In genomic region chr5:98054834-98055233, GRCm38 (mm10) we compare ENCODE assay signal across 26 mouse cellular contexts. TPM values are rescaled to one million over a fixed set of nuclear protein-coding genes. Genes with fewer than 3 reads are reported as not detected.
DNase-seq lines count a peak whose midpoint lies in the region; ATAC-seq lines count a peak whose summit lies in the region.
"Had no signal": no experiment of that assay in that cellular context is flagged by ENCODE, and none has a peak within 500 bp of the region (broad histone marks: within the 10 kb centered on the region; RNA-seq: fewer than 3 reads in every experiment).

No protein-coding gene starts in this region.

- DNase-seq in lung, postnatal 36 days, result peak; percentile 6
- no peak for DNase-seq in lung, adult 18-20 months
- peak; percentile 37 for DNase-seq in splenic B cell, adult 2 months (ENCODE audit: low read depth, low spot score)
- no peak for DNase-seq in gastrocnemius, postnatal 14 days
- DNase-seq in embryo, embryonic 10 days (ENCODE audit: low spot score), result no peak
- DNase-seq: adrenal gland, postnatal 10 days; cerebellum, adult 11 months; cerebellum, adult 2 months; cerebellum, adult 9-11 months; cerebellum, postnatal 25 days; gastrocnemius, postnatal 36 days; heart, adult 18-20 months; heart, postnatal 10 days; heart, postnatal 36 days had no signal

- no peaks in the 10 kb centered on the region; the same call in 1 of the 2 replicates for H3K27me3 ChIP-seq in splenic B cell, adult 2 months (ENCODE audit: control insufficient read depth, insufficient read depth, low read length, poor library complexity, severe bottlenecking)
- no peaks in the 10 kb centered on the region for H3K27me3 ChIP-seq in forebrain, embryonic 16.5 days (replicated peaks; ENCODE audit: control insufficient read depth, insufficient read depth, low read length)
- H3K27me3 ChIP-seq: heart, embryonic 12.5 days; heart, embryonic 15.5 days had no signal

- no peak overlapping the region for H3K27ac ChIP-seq in forebrain, embryonic 16.5 days (ENCODE audit: low read length)
- H3K27ac ChIP-seq: heart, embryonic 15.5 days; hindbrain, embryonic 14.5 days; hindbrain, postnatal 0 days had no signal

- peak; percentile 97 for ATAC-seq in granulocyte monocyte progenitor cell, adult 5-6 weeks (replicated peaks; ENCODE audit: poor library complexity, severe bottlenecking)
- peak; percentile 98 for ATAC-seq in megakaryocyte progenitor cell, adult 5-6 weeks (replicated peaks; ENCODE audit: poor library complexity)
- ATAC-seq in forebrain, embryonic 16.5 days, result no peak
- ATAC-seq: CD4-positive, CD25-positive, alpha-beta regulatory T cell, adult 4 months; forebrain, embryonic 14.5 days; hindbrain, postnatal 0 days; inflammation-experienced regulatory T-cells, adult 6 months; intestine, embryonic 16.5 days; Patski had no signal

- no peak overlapping the region for H3K9ac ChIP-seq in forebrain, embryonic 16.5 days (replicated peaks; ENCODE audit: low read depth, low read length)
- H3K9ac ChIP-seq: heart, embryonic 12.5 days; heart, embryonic 15.5 days; hindbrain, embryonic 14.5 days had no signal

- H3K4me1 ChIP-seq in forebrain, embryonic 16.5 days (replicated peaks; ENCODE audit: control insufficient read depth, insufficient read depth, low read length), result no peaks in the 10 kb centered on the region
- H3K4me1 ChIP-seq: heart, embryonic 15.5 days had no signal

- 88% methylated on average over 1 of the region's 1 CpGs for WGBS in forebrain, embryonic 16.5 days

- no peaks in the 10 kb centered on the region for H3K9me3 ChIP-seq in forebrain, embryonic 16.5 days (ENCODE audit: control insufficient read depth, low read length)
- H3K9me3 ChIP-seq: heart, embryonic 12.5 days; heart, embryonic 15.5 days had no signal

- intact Hi-C loops in gastrocnemius, postnatal 14 days (cut with DNase I; ENCODE audit: low total_unique reads), result no loop called here

- no peaks in the 10 kb centered on the region for H3K36me3 ChIP-seq in splenic B cell, adult 2 months (ENCODE audit: control insufficient read depth, insufficient read depth, low read length, poor library complexity, severe bottlenecking)
- H3K36me3 ChIP-seq in forebrain, embryonic 16.5 days (ENCODE audit: control insufficient read depth, insufficient read depth), result no peaks in the 10 kb centered on the region
- H3K36me3 ChIP-seq: heart, embryonic 12.5 days; heart, embryonic 15.5 days had no signal

- H3K4me3 ChIP-seq in forebrain, embryonic 16.5 days (replicated peaks; ENCODE audit: low read length), result no peak overlapping the region
- H3K4me3 ChIP-seq: heart, embryonic 12.5 days; heart, embryonic 15.5 days had no signal

- H3K4me2 ChIP-seq in forebrain, embryonic 16.5 days (ENCODE audit: low read length), result no peak overlapping the region
- H3K4me2 ChIP-seq: heart, embryonic 12.5 days; heart, embryonic 15.5 days; hindbrain, embryonic 14.5 days had no signal

RNA-seq across cellular contexts. Expression of gene Antxr2, which starts 24.0 kb away (rescaled TPM):
- total RNA-seq in granulocyte monocyte progenitor cell, adult 5-6 weeks (2014; fragmentation: Nextera tagmentation), result 6.1 and 9.5 TPM in 2 replicates
- total RNA-seq in granulocyte monocyte progenitor cell, adult 5-6 weeks (2017), result 8.3 and 9.1 TPM in 2 replicates
- total RNA-seq in megakaryocyte progenitor cell, adult 5-6 weeks (2015), result 5.2 and 7.5 TPM in 2 replicates
- 4.8 and 7.6 TPM in 2 replicates for total RNA-seq in megakaryocyte progenitor cell, adult 5-6 weeks (2017)
- 4.1 TPM in 2 replicates for polyA plus RNA-seq in forebrain, embryonic 16.5 days (2015; fragmentation: Nextera tagmentation; extraction: Ambion mirVana)
- total RNA-seq in gastrocnemius, postnatal 14 days (2021), result 10 to 100 TPM; 16.2 to 19.3 TPM

Comparison
In these comparisons a context has a peak if more than half of its experiments do, and no peak if none do; other contexts are left out.
1. DNase-seq: peak in lung, postnatal 36 days (single experiment) and splenic B cell, adult 2 months (single experiment); none in lung, adult 18-20 months (0 of 2), gastrocnemius, postnatal 14 days (single experiment) and embryo, embryonic 10 days (single experiment).